8 mouse cellular contexts compared by ENCODE assay signal in genomic region chr6:125480396-125481361, GRCm38 (mm10). TPM values are rescaled to one million over a fixed set of nuclear protein-coding genes. Genes with fewer than 3 reads are reported as not detected.
DNase-seq lines count a peak whose midpoint lies in the region; ATAC-seq lines count a peak whose summit lies in the region.

No protein-coding gene starts in this region.

- H3K36me3 ChIP-seq in neural tube, embryonic 13.5 days, result no peaks in the 10 kb centered on the region
- no peaks in the 10 kb centered on the region for H3K36me3 ChIP-seq in heart, embryonic 16.5 days (ENCODE audit: control insufficient read depth, insufficient read depth)
- no peaks in the 10 kb centered on the region for H3K36me3 ChIP-seq in liver, embryonic 16.5 days (ENCODE audit: control insufficient read depth, insufficient read depth)

- WGBS in neural tube, embryonic 13.5 days, result 33% methylated on average over 12 of the region's 12 CpGs
- WGBS in heart, embryonic 16.5 days, result 30% methylated on average over 12 of the region's 12 CpGs
- 12% methylated on average over 12 of the region's 12 CpGs for WGBS in liver, embryonic 16.5 days (ENCODE audit: insufficient replicate concordance)

- H3K4me3 ChIP-seq in neural tube, embryonic 13.5 days, result no peak overlapping the region
- no peak overlapping the region for H3K4me3 ChIP-seq in heart, embryonic 16.5 days (ENCODE audit: low read length)
- H3K4me3 ChIP-seq in liver, embryonic 16.5 days (ENCODE audit: low read depth, low read length), result no peak overlapping the region

- H3K4me2 ChIP-seq in neural tube, embryonic 13.5 days, result no peak overlapping the region
- peak overlapping the region; percentile 2; the same call in 1 of the 2 replicates for H3K4me2 ChIP-seq in heart, embryonic 16.5 days (ENCODE audit: low read depth, low read length)
- peak overlapping the region; percentile 32 for H3K4me2 ChIP-seq in liver, embryonic 16.5 days (ENCODE audit: low read depth, low read length)

- peak; percentile 79 for ATAC-seq in neural tube, embryonic 13.5 days (ENCODE audit: low read depth)
- peak; percentile 58 for ATAC-seq in activated CD4-positive, CD25-positive, alpha-beta regulatory T cell, adult 4 months
- no peak; the same call in 1 of the 2 replicates for ATAC-seq in heart, embryonic 16.5 days (replicated peaks; ENCODE audit: extremely low read depth, insufficient read depth, low FRiP score)
- no peak; the same call in 1 of the 2 replicates for ATAC-seq in liver, embryonic 16.5 days (ENCODE audit: low read depth)
- peak; percentile 45 for ATAC-seq in neutrophil, adult 5-6 weeks (ENCODE audit: extremely low read depth, insufficient number of reproducible peaks, low FRiP score, poor library complexity, severe bottlenecking)

- no peak for DNase-seq in neural tube, embryonic 10.5 days (ENCODE audit: extremely low spot score, low spot score)
- DNase-seq in frontal cortex, postnatal 25 days (ENCODE audit: low spot score in 2 of 2), result no peak
- DNase-seq in embryo, embryonic 9.5 days (ENCODE audit: extremely low spot score), result no peak

- peak overlapping the region; percentile 12 for H3K9ac ChIP-seq in neural tube, embryonic 13.5 days
- no peak overlapping the region for H3K9ac ChIP-seq in heart, embryonic 16.5 days (ENCODE audit: low read length)
- H3K9ac ChIP-seq in liver, embryonic 16.5 days (ENCODE audit: low read depth, low read length), result no peak overlapping the region

- H3K27me3 ChIP-seq in neural tube, embryonic 13.5 days, result no peaks in the 10 kb centered on the region
- 0 out of 2 replicates have a peak, but pooled peaks cover 6% of the 10 kb centered on the region for H3K27me3 ChIP-seq in heart, embryonic 16.5 days (ENCODE audit: control insufficient read depth, insufficient read depth, low read length)
- H3K27me3 ChIP-seq in liver, embryonic 16.5 days (ENCODE audit: control insufficient read depth, insufficient read depth, low read depth, low read length), result no peaks in the 10 kb centered on the region

- H3K9me3 ChIP-seq in neural tube, embryonic 13.5 days, result no peaks in the 10 kb centered on the region
- H3K9me3 ChIP-seq in heart, embryonic 16.5 days (replicated peaks; ENCODE audit: control insufficient read depth, low read length), result no peaks in the 10 kb centered on the region
- H3K9me3 ChIP-seq in liver, embryonic 16.5 days (replicated peaks; ENCODE audit: control insufficient read depth, low read length), result no peaks in the 10 kb centered on the region

- H3K4me1 ChIP-seq in neural tube, embryonic 13.5 days (replicated peaks), result peaks cover 37% of the 10 kb centered on the region
- peaks cover 37% of the 10 kb centered on the region for H3K4me1 ChIP-seq in heart, embryonic 16.5 days (ENCODE audit: control insufficient read depth, insufficient read depth, low read length)
- H3K4me1 ChIP-seq in liver, embryonic 16.5 days (ENCODE audit: control insufficient read depth, low read depth, low read length), result peaks cover 73% of the 10 kb centered on the region

- peak overlapping the region; percentile 59; the same call in 1 of the 2 replicates for H3K27ac ChIP-seq in neural tube, embryonic 13.5 days (replicated peaks)
- H3K27ac ChIP-seq in heart, embryonic 16.5 days (ENCODE audit: low read length), result peak overlapping the region; percentile 78
- H3K27ac ChIP-seq in liver, embryonic 16.5 days (ENCODE audit: low read length), result peak overlapping the region; percentile 84

RNA-seq across cellular contexts. Expression of gene Cd9, which starts 13.9 kb away (rescaled TPM):
- 66.9 and 74.0 TPM in 2 replicates for polyA plus RNA-seq in neural tube, embryonic 13.5 days (2015; fragmentation: Nextera tagmentation; extraction: Ambion mirVana)
- 100 to 1,000 TPM in 1 of 2 experiments, 10 to 100 TPM in 1; 73.3 to 104 TPM for polyA plus RNA-seq in activated CD4-positive, CD25-positive, alpha-beta regulatory T cell, adult 4 months (2017; shearing (Covaris generic))
- 94.4 and 115 TPM in 2 replicates for polyA plus RNA-seq in heart, embryonic 16.5 days (2015; fragmentation: Nextera tagmentation; extraction: Ambion mirVana)
- polyA plus RNA-seq in liver, embryonic 16.5 days (2015; fragmentation: Nextera tagmentation; extraction: Ambion mirVana), result 165 and 168 TPM in 2 replicates
- total RNA-seq in neutrophil, adult 5-6 weeks (2017), result 199 and 205 TPM in 2 replicates

Comparison
In these comparisons a context has a peak if more than half of its experiments do, and no peak if none do; other contexts are left out.
1. ATAC-seq: peak in neural tube, embryonic 13.5 days (single experiment), activated CD4-positive, CD25-positive, alpha-beta regulatory T cell, adult 4 months (single experiment) and neutrophil, adult 5-6 weeks (single experiment); none in heart, embryonic 16.5 days (single experiment) and liver, embryonic 16.5 days (single experiment).
2. Peak in every context shown above with its lines, with median percentiles within 50 percentile points of each other: H3K27ac ChIP-seq.